Mouse (Mus musculus) olfactory bulb, adult 2 months (tissue): Measurements from ENCODE around the gene Hunk. TPM values are rescaled to one million over a fixed set of nuclear protein-coding genes. Genes with fewer than 3 reads are reported as not detected.

Experiments used
- H3K27ac ChIP-seq: fragments of 200-500 bp; 2 replicates; pipeline ENCODE4 v1.5.1; 2012; ENCODE audit warnings: low read depth, low read length; ENCODE audit not compliant: insufficient read depth
- H3K4me1 ChIP-seq: fragments of 200-500 bp; 2 replicates; pipeline ENCODE4 v1.6.1; 2012; ENCODE audit warnings: low read length; ENCODE audit not compliant: control insufficient read depth, insufficient read depth
- H3K4me3 ChIP-seq: fragments of 200-500 bp; 2 replicates; pipeline ENCODE4 v1.5.1; 2012; ENCODE audit warnings: mild to moderate bottlenecking, low read depth, low read length, moderate library complexity; ENCODE audit not compliant: insufficient read depth
- CTCF ChIP-seq: fragments of 200-500 bp; IDR thresholded peaks from 2 replicates; pipeline ENCODE4 v1.5.1; 2012; ENCODE audit warnings: low read depth, mild to moderate bottlenecking, low read length, moderate library complexity; ENCODE audit not compliant: insufficient read depth
- POLR2A ChIP-seq: fragments of 200-500 bp; IDR thresholded peaks from 2 replicates; pipeline ENCODE4 v1.6.1; 2012; ENCODE audit warnings: mild to moderate bottlenecking, low read depth, low read length, moderate library complexity; ENCODE audit not compliant: insufficient read depth
- WGBS: fragments of 180-500 bp; shearing (Covaris S2); methylation state at CpG from one replicate; pipeline ENCODE4 v1.1.7; 2018; 5-methylcytosine and 5-hydroxymethylcytosine counted together
- polyA plus RNA-seq: library from polyadenylated mRNA; stranded (reverse); fragments of >200 nt; gene quantifications from 2 replicates; pipeline ENCODE4 v1.2.4, GENCODE M21; 2012; ENCODE audit warnings: low replicate concordance; ENCODE audit not compliant: missing spikeins, insufficient read depth, insufficient read length

Gene Hunk
- polyA plus RNA-seq, 1 experiment = not detected

- Histone ChIP-seq H3K27ac (no peak overlapping the region), H3K4me1 (no peaks in the 10 kb centered on the region), H3K4me3 (no peak overlapping the region)
- TF ChIP-seq CTCF = no peak
- TF ChIP-seq POLR2A = no peak
- 92% methylated on average over 3 of the region's 3 CpGs for WGBS
Observed at GRCm38 (mm10) chr16:90546591-90546990, 160.8 kb downstream of the Hunk start.

- H3K27ac ChIP-seq = no peak overlapping the region
- 63% methylated on average over 9 of the region's 9 CpGs for WGBS
- H3K4me1 ChIP-seq = no peaks in the 10 kb centered on the region
- TF ChIP-seq POLR2A (no peak), CTCF (no peak)
- no peak overlapping the region for H3K4me3 ChIP-seq
Observed at GRCm38 (mm10) chr16:90547996-90548395, 162.2 kb downstream of the Hunk start.

Other genes starting within 250 kb of the Hunk start
- gene Tiam1, start 242.2 kb upstream of the Hunk start, polyA plus RNA-seq = 370 TPM in 1 of 2 replicates, not detected in the other
- gene Sod1, start 165.3 kb upstream of the Hunk start, polyA plus RNA-seq = 497 and 750 TPM in 2 replicates
- not detected in 2 replicates for gene Scaf4, start 101.5 kb upstream of the Hunk start, polyA plus RNA-seq